Mouse (Mus musculus) heart, embryonic 15.5 days (tissue): ENCODE results near the gene Chmp2a. TPM values are rescaled to one million over a fixed set of nuclear protein-coding genes. Genes with fewer than 3 reads are reported as not detected.
"Not testable (repeated sequence)": the region's sequence is repeated elsewhere in the genome, so short reads cannot be mapped to it uniquely, and the experiment has no call there.

Source experiments
- ATAC-seq: fragments of 200-750 bp; cut with Nextera tagmentation; replicated peaks from 2 replicates; pipeline ENCODE4 v1.8.0; 2017; ENCODE audit warnings: low read depth, moderate TSS enrichment; ENCODE audit not compliant: insufficient number of reproducible peaks, insufficient read depth, low FRiP score
- H3K27ac ChIP-seq: fragments of 300-500 bp; sonication (generic); 2 replicates; pipeline ENCODE4 v1.5.1; 2015; ENCODE audit warnings: mild to moderate bottlenecking, inconsistent platforms
- H3K27me3 ChIP-seq: fragments of 300-500 bp; sonication (generic); 2 replicates; pipeline ENCODE4 v1.6.1; 2015; ENCODE audit warnings: inconsistent platforms
- H3K36me3 ChIP-seq: fragments of 300-500 bp; sonication (generic); 2 replicates; pipeline ENCODE4 v1.6.1; 2015; ENCODE audit warnings: mild to moderate bottlenecking, inconsistent platforms
- H3K4me1 ChIP-seq: fragments of 300-500 bp; sonication (generic); replicated peaks from 2 replicates; pipeline ENCODE4 v1.6.1; 2015; ENCODE audit warnings: inconsistent platforms
- H3K4me2 ChIP-seq: fragments of 300-500 bp; sonication (generic); 2 replicates; pipeline ENCODE4 v1.6.1; 2015; ENCODE audit warnings: inconsistent platforms, mild to moderate bottlenecking, moderate library complexity
- H3K4me3 ChIP-seq: fragments of 300-500 bp; sonication (generic); 2 replicates; pipeline ENCODE4 v1.5.1; 2015; ENCODE audit warnings: mild to moderate bottlenecking, inconsistent platforms
- H3K9ac ChIP-seq: fragments of 300-500 bp; sonication (generic); 2 replicates; pipeline ENCODE4 v1.6.1; 2015; ENCODE audit warnings: mild to moderate bottlenecking, inconsistent platforms
- H3K9me3 ChIP-seq: fragments of 300-500 bp; sonication (generic); replicated peaks from 2 replicates; pipeline ENCODE4 v1.6.1; 2016; ENCODE audit warnings: inconsistent platforms
- WGBS: fragments of 180-500 bp; shearing (Covaris S2); methylation state at CpG from one replicate; pipeline ENCODE4 v1.1.7; 2015; ENCODE audit warnings: mixed read lengths; 5-methylcytosine and 5-hydroxymethylcytosine counted together
- polyA plus RNA-seq: library from polyadenylated mRNA; unstranded; fragments of >200 nt; fragmentation: Nextera tagmentation; extraction: Ambion mirVana; gene quantifications from 2 replicates; pipeline ENCODE4 v1.2.1, GENCODE M21; 2015

Chmp2a gene
- polyA plus RNA-seq, result 129 and 133 TPM in 2 replicates

GRCm38 (mm10) chr7:13034148-13034977 lies at the start of gene Chmp2a:
TSS of gene Chmp2a (minus strand) at chr7:13034807.
- Histone ChIP-seq H3K9ac (peak within 1 kb of the TSS; percentile 83), H3K27me3 (no peaks in the 10 kb centered on the region), H3K4me1 (peaks cover 41% of the 10 kb centered on the region), H3K36me3 (peaks cover 54% of the 10 kb centered on the region), H3K4me2 (peak within 1 kb of the TSS; percentile 87), H3K27ac (peak within 1 kb of the TSS; percentile 89), H3K9me3 (no peaks in the 10 kb centered on the region), H3K4me3 (peak within 1 kb of the TSS; percentile 72)
- under 1% methylated on average over 45 of the region's 45 CpGs for WGBS
- ATAC-seq, result peak; percentile 74

- no peaks in the 10 kb centered on the region for H3K4me1 ChIP-seq
- no peak for ATAC-seq
- H3K27ac ChIP-seq, result no peak overlapping the region
- no peak overlapping the region for H3K4me3 ChIP-seq
- no peaks in the 10 kb centered on the region for H3K36me3 ChIP-seq
- H3K9ac ChIP-seq, result no peak overlapping the region
- H3K9me3 ChIP-seq, result no peaks in the 10 kb centered on the region
- H3K4me2 ChIP-seq, result no peak overlapping the region
- H3K27me3 ChIP-seq, result no peaks in the 10 kb centered on the region
- WGBS, result 53% methylated on average over 5 of the region's 5 CpGs
These were observed 37.7 kb upstream of the Chmp2a start for GRCm38 (mm10) chr7:13072293-13072692.

- ATAC-seq, H3K36me3 ChIP-seq, H3K9me3 ChIP-seq, H3K27me3 ChIP-seq, H3K27ac ChIP-seq, H3K4me3 ChIP-seq, H3K4me1 ChIP-seq, H3K9ac ChIP-seq, H3K4me2 ChIP-seq: not testable (repeated sequence)
- 48% methylated on average over 2 of the region's 2 CpGs for WGBS
These were observed 28.8 kb upstream of the Chmp2a start for GRCm38 (mm10) chr7:13063399-13063798.

- Histone ChIP-seq H3K27me3 (no peaks in the 10 kb centered on the region), H3K4me1 (no peaks in the 10 kb centered on the region), H3K4me2 (no peak overlapping the region), H3K36me3 (no peaks in the 10 kb centered on the region), H3K9ac (no peak overlapping the region), H3K27ac (no peak overlapping the region), H3K4me3 (no peak overlapping the region), H3K9me3 (no peaks in the 10 kb centered on the region)
- whole genome bisulfite sequencing, result 86% methylated on average over 9 of the region's 9 CpGs
- ATAC-seq, result no peak
These were observed 24.9 kb upstream of the Chmp2a start for GRCm38 (mm10) chr7:13059536-13059935.

- H3K4me2 ChIP-seq, result no peak overlapping the region
- no peaks in the 10 kb centered on the region for H3K27me3 ChIP-seq
- no peak overlapping the region for H3K27ac ChIP-seq
- 60% methylated on average over 8 of the region's 8 CpGs for WGBS
- ATAC-seq, result no peak
- peaks cover 6% of the 10 kb centered on the region; the same call in 1 of the 2 replicates for H3K4me1 ChIP-seq
- H3K36me3 ChIP-seq, result no peaks in the 10 kb centered on the region
- H3K4me3 ChIP-seq, result no peak overlapping the region
- H3K9me3 ChIP-seq, result no peaks in the 10 kb centered on the region
- H3K9ac ChIP-seq, result no peak overlapping the region
These were observed 22.5 kb upstream of the Chmp2a start for GRCm38 (mm10) chr7:13056913-13057700.

- Histone ChIP-seq H3K27ac (peak within 1 kb of the TSS; percentile 86), H3K4me3 (peak within 1 kb of the TSS; percentile 74), H3K9me3 (no peaks in the 10 kb centered on the region), H3K27me3 (no peaks in the 10 kb centered on the region), H3K9ac (peak within 1 kb of the TSS; percentile 69), H3K4me1 (peaks cover 6% of the 10 kb centered on the region; the same call in 1 of the 2 replicates), H3K36me3 (no peaks in the 10 kb centered on the region), H3K4me2 (peak within 1 kb of the TSS; percentile 77)
- peak; percentile 91 for ATAC-seq
- WGBS, result under 1% methylated on average over 41 of the region's 41 CpGs
These were observed 19.8 kb upstream of the Chmp2a start, which contains the start of gene Mzf1 for GRCm38 (mm10) chr7:13054287-13055010. TSS of gene Mzf1 (minus strand) at chr7:13054764.

GRCm38 (mm10) chr7:13053961-13054286 lies 19.3 kb upstream of the Chmp2a start:
- peak overlapping the region; percentile 86 for H3K27ac ChIP-seq

GRCm38 (mm10) chr7:13053501-13053900 lies 18.9 kb upstream of the Chmp2a start:
- peak overlapping the region; percentile 74; the same call in 1 of the 2 replicates for H3K4me3 ChIP-seq
- H3K9me3 ChIP-seq, result no peaks in the 10 kb centered on the region
- ATAC-seq, result no peak
- H3K27ac ChIP-seq, result no peak overlapping the region
- H3K9ac ChIP-seq, result no peak overlapping the region; the same call in 1 of the 2 replicates
- H3K36me3 ChIP-seq, result no peaks in the 10 kb centered on the region
- H3K4me2 ChIP-seq, result peak overlapping the region; percentile 77
- H3K4me1 ChIP-seq, result peaks cover 6% of the 10 kb centered on the region; the same call in 1 of the 2 replicates
- no peaks in the 10 kb centered on the region for H3K27me3 ChIP-seq
- 90% methylated on average over 2 of the region's 2 CpGs for WGBS

More at GRCm38 (mm10) chr7:13053961-13054286, 19.3 kb upstream of the Chmp2a start:
- no peaks in the 10 kb centered on the region for H3K36me3 ChIP-seq
- peak overlapping the region; percentile 77 for H3K4me2 ChIP-seq
- no peaks in the 10 kb centered on the region for H3K9me3 ChIP-seq
- H3K4me3 ChIP-seq, result peak overlapping the region; percentile 74
- WGBS, result 4% methylated on average over 15 of the region's 15 CpGs
- no peak for ATAC-seq
- no peaks in the 10 kb centered on the region for H3K27me3 ChIP-seq
- H3K4me1 ChIP-seq, result peaks cover 6% of the 10 kb centered on the region; the same call in 1 of the 2 replicates
- peak overlapping the region; percentile 69 for H3K9ac ChIP-seq

GRCm38 (mm10) chr7:13053001-13053400 lies 18.4 kb upstream of the Chmp2a start:
- Histone ChIP-seq H3K4me2 (no peak overlapping the region), H3K4me1 (peaks cover 6% of the 10 kb centered on the region; the same call in 1 of the 2 replicates), H3K9ac (no peak overlapping the region), H3K27me3 (no peaks in the 10 kb centered on the region), H3K4me3 (no peak overlapping the region), H3K36me3 (no peaks in the 10 kb centered on the region), H3K27ac (no peak overlapping the region), H3K9me3 (no peaks in the 10 kb centered on the region)
- WGBS, result 84% methylated on average over 13 of the region's 13 CpGs
- no peak for ATAC-seq

GRCm38 (mm10) chr7:13046084-13046483 lies 11.5 kb upstream of the Chmp2a start:
- Histone ChIP-seq H3K4me2 (no peak overlapping the region), H3K4me1 (peaks cover 15% of the 10 kb centered on the region), H3K36me3 (no peaks in the 10 kb centered on the region), H3K4me3 (no peak overlapping the region), H3K27ac (no peak overlapping the region), H3K9ac (0 out of 2 replicates have a peak overlapping the region, but pooled peaks have one; percentile 10), H3K9me3 (no peaks in the 10 kb centered on the region), H3K27me3 (peaks cover 44% of the 10 kb centered on the region)
- ATAC-seq, result no peak
- WGBS, result 4% methylated on average over 2 of the region's 2 CpGs

- ATAC-seq, result no peak
- WGBS, result 4% methylated on average over 23 of the region's 23 CpGs
- H3K9ac ChIP-seq, result peak overlapping the region; percentile 58
- peak overlapping the region; percentile 95 for H3K4me2 ChIP-seq
- H3K27ac ChIP-seq, result no peak overlapping the region
- H3K27me3 ChIP-seq, result peaks cover 44% of the 10 kb centered on the region
- H3K4me3 ChIP-seq, result peak overlapping the region; percentile 55
- peaks cover 18% of the 10 kb centered on the region for H3K4me1 ChIP-seq
- no peaks in the 10 kb centered on the region for H3K9me3 ChIP-seq
- no peaks in the 10 kb centered on the region for H3K36me3 ChIP-seq
These were observed 9.6 kb upstream of the Chmp2a start for GRCm38 (mm10) chr7:13044254-13044625.
